Mouse (Mus musculus) layer of hippocampus, adult 9-10 months (tissue): ENCODE results near the gene Lrrc1.

Source experiments
- DNase-seq: peaks from one replicate; pipeline ENCODE4 v3.0.0; 2022; ENCODE audit warnings: low spot score

The Lrrc1 gene

GRCm38 (mm10) chr9:77543351-77544321 lies 1.0 kb downstream of the Lrrc1 start:
- no peak for DNase-seq

GRCm38 (mm10) chr9:77541556-77541955 lies 3.1 kb downstream of the Lrrc1 start:
- DNase-seq = no peak

DNA sequence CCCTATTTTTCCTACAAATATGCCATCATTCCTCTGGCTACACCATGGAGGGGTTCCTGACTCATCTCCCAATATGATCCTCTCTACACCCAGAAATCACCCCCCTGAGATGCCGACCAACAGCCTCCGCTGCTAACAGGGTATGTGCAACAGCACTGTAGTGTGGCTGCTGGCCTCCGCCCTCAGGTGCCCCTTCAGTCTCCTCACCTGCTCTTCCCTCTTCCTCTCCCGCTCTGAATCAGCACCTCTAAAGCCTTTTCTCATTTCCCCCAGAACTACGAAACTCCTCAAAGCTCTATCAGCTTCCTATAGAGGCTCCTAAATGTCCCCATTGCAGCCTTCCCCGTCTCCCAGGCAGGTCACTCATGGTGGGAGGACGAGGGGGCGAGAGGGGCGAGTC lies 5.4 kb downstream of the Lrrc1 start:
- no peak for DNase-seq

GRCm38 (mm10) chr9:77537357-77537756 lies 7.3 kb downstream of the Lrrc1 start:
- no peak for DNase-seq

GRCm38 (mm10) chr9:77536832-77537231 lies 7.8 kb downstream of the Lrrc1 start:
- no peak for DNase-seq

GRCm38 (mm10) chr9:77536286-77536685 lies 8.4 kb downstream of the Lrrc1 start:
- DNase-seq = no peak

DNA sequence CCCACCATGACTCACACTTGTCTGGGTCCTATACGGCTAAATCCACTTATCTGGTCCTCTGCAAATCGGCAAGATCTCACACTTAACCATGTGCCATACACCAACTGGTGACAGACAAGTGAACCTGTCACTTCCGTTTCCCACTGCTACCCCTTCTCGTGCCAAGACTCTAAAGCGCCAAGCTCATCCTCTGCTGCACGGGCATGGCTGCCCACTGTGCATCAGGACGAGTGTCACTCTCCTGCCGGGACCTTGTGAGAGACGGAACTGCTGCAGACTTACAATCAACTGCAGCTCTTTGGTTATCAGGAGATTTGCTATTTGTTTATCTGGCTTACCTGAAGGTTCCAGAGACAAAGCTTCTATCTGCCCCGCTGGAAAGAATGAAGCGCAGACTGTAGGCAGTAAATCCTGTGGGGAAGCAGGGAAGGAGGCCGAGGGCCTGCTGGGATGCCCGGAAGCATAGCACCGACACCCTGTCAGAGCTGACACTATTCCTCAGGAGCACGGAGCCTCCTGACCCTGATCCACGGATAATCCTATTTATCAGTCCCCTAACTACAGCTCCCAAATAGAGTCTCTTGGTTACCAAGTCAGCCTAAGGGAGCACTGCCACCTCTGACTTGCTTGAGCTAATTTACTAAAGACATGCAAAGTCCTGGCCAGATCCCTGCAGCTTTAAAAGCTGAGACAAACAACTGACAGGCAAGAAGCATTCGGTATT lies 9.5 kb downstream of the Lrrc1 start:
- no peak for DNase-seq

- DNase-seq = no peak
Measured at GRCm38 (mm10) chr9:77528379-77529041, 16.2 kb downstream of the Lrrc1 start.

DNA sequence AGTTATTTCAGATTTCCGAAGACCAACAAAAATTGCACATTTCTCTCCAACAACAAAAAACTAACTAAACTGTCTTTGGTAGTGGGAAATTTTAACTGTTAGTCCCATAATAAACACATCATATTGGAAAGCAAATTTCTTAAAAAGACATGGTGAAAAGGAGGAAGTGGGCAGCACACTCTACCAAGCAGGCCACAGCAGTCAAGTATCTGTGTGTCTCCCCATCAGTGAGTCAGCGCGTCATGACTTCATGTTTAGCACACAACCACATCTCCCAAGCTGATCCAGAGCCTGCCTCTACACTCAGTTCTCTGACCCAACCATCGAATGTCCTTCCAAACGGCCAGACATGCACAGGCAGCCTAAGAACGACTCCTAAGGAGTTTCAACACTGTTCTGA lies 17.5 kb downstream of the Lrrc1 start:
- no peak for DNase-seq

- DNase-seq = no peak
Measured at GRCm38 (mm10) chr9:77526715-77527114, 18.0 kb downstream of the Lrrc1 start.

GRCm38 (mm10) chr9:77525595-77526295 lies 18.9 kb downstream of the Lrrc1 start:
- DNase-seq = no peak

DNA sequence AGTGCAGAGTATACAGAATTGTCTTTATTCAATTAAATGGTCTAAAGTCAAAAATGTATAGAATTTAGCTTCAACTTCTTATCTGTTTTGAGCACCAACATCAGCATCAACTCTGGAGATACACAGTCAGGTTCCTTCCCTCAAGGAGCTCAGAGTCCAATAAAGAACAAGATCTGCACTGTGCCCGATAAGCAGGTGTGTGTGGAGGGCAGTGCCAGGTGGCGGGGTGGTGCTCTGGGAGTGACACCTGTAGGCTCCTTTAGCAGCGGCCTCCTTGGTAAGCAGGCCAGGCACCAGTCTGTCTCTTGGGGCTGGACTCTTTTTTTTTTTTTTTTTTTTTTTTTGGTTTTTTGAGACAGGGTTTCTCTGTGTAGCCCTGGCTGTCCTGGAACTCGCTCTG lies 20.9 kb downstream of the Lrrc1 start:
- no peak for DNase-seq

GRCm38 (mm10) chr9:77522476-77522875 lies 22.2 kb downstream of the Lrrc1 start:
- no peak for DNase-seq

- no peak for DNase-seq
Measured at GRCm38 (mm10) chr9:77519198-77519597, 25.5 kb downstream of the Lrrc1 start.

- DNase-seq = no peak
Measured at GRCm38 (mm10) chr9:77516782-77517364, 27.8 kb downstream of the Lrrc1 start.

DNA sequence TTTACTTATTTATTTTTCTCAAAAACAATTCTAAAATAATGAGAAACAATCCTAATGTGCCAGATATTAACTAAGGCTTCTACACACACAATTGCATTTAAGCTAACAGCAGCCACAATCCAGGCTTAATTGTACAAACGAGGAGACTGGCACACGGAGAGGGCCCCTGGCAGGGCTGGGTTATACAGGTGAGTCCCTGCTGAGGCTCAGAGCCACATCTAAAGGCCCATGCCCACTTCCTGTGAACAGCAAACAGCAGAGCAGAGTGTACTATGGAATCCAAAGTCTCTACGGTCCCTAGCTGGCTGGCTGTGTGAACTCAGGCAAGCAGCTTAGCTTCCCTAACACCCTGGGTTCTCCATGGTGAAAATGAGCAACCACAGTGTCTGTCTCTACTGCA lies 30.8 kb downstream of the Lrrc1 start:
- DNase-seq = no peak

- no peak for DNase-seq
Measured at GRCm38 (mm10) chr9:77512220-77512619, 32.5 kb downstream of the Lrrc1 start.

GRCm38 (mm10) chr9:77510574-77510973 lies 34.1 kb downstream of the Lrrc1 start:
- no peak for DNase-seq

GRCm38 (mm10) chr9:77507743-77508394 lies 36.8 kb downstream of the Lrrc1 start:
- DNase-seq = no peak

DNA sequence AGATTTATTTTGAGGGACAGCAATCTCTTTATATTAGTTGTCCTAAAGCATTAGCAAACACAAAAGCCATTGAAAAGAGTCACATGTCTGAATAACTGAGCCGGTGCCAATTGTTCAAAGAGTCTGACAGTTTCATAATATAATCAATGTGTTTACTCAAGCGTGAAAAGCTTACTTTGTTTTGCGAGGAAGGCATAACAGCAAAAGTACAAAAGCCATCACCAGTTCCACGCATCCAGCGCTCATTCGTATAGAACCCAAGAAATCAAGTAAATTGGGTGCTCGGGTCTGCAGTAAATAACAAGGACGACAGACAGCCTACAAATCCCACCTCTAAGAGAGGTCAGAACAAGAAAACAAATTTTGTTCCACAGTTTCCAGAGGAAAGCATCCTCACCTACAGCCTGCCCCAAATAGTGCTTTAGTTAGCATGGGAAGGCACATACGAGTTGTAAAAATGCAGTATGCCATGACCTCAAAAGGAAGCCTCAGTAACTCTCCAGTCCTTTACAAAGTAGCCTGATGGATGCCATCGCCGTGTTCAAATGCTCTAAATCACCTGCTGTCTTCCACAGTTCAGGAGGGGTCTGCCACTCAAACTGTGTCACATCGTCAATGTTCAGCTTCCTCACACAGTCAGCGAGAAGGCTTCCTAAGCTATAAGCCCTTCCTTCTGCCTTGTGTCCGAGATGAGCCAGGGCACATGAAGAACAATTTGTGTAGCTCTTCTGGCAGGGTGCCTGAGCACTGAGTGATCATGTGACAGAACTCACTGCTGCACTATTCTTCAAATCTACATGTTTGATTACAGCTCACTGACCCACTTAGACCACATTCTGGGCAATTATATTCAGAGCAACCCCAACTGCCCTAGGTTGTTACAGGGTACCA lies 41.9 kb downstream of the Lrrc1 start:
- DNase-seq = no peak
